Mouse (Mus musculus) midbrain, postnatal 0 days (tissue): Measurements from ENCODE around the gene Tcn2. TPM values are rescaled to one million over a fixed set of nuclear protein-coding genes. Genes with fewer than 3 reads are reported as not detected.

ENCODE experiments used
- ATAC-seq: fragments of 200-750 bp; cut with Nextera tagmentation; 2 replicates; pipeline ENCODE4 v1.8.0; 2017; ENCODE audit warnings: moderate number of reproducible peaks, mild to moderate bottlenecking, moderate TSS enrichment, moderate library complexity; ENCODE audit not compliant: low FRiP score
- DNase-seq: peaks from one replicate; pipeline ENCODE4 v3.0.0-alpha.2; 2015; ENCODE audit warnings: low spot score
- H3K27ac ChIP-seq: fragments of 300-500 bp; sonication (generic); 2 replicates; pipeline ENCODE4 v1.5.1; 2014; ENCODE audit warnings: low read depth, mild to moderate bottlenecking, low read length, mixed read lengths
- H3K27me3 ChIP-seq: fragments of 300-500 bp; sonication (generic); 2 replicates; pipeline ENCODE4 v1.6.1; 2014; ENCODE audit warnings: low read length, control low read depth, mixed read lengths; ENCODE audit not compliant: insufficient read depth
- H3K36me3 ChIP-seq: fragments of 300-500 bp; sonication (generic); 2 replicates; pipeline ENCODE4 v1.6.1; 2014; ENCODE audit warnings: low read length, control low read depth, mixed read lengths; ENCODE audit not compliant: insufficient read depth
- H3K4me1 ChIP-seq: fragments of 300-500 bp; sonication (generic); 2 replicates; pipeline ENCODE4 v1.6.1; 2014; ENCODE audit warnings: mild to moderate bottlenecking, control low read depth, antibody characterized with exemption, low read length, mixed read lengths; ENCODE audit not compliant: insufficient read depth
- H3K4me2 ChIP-seq: fragments of 300-500 bp; sonication (generic); 2 replicates; pipeline ENCODE4 v1.6.1; 2014; ENCODE audit warnings: low read depth, mild to moderate bottlenecking, low read length, mixed read lengths; ENCODE audit not compliant: poor library complexity, severe bottlenecking
- H3K4me3 ChIP-seq: fragments of 300-500 bp; sonication (generic); 2 replicates; pipeline ENCODE4 v1.5.1; 2014; ENCODE audit warnings: low read depth, mild to moderate bottlenecking, low read length, moderate library complexity
- H3K9ac ChIP-seq: fragments of 300-500 bp; sonication (generic); replicated peaks from 2 replicates; pipeline ENCODE4 v1.6.1; 2014; ENCODE audit warnings: mild to moderate bottlenecking, low read length, moderate library complexity, mixed read lengths; ENCODE audit not compliant: poor library complexity, severe bottlenecking
- H3K9me3 ChIP-seq: fragments of 300-500 bp; sonication (generic); 2 replicates; pipeline ENCODE4 v1.6.1; 2016; ENCODE audit warnings: low read length, control low read depth
- CTCF ChIP-seq: IDR thresholded peaks from 2 replicates; pipeline ENCODE4 v1.5.1; 2016; ENCODE audit warnings: antibody characterized with exemption, mild to moderate bottlenecking
- WGBS: fragments of 180-500 bp; shearing (Covaris S2); extraction: QIAGEN DNeasy Blood & Tissue Kit; methylation state at CpG from one replicate; pipeline ENCODE4 v1.1.7; 2014; 5-methylcytosine and 5-hydroxymethylcytosine counted together
- polyA plus RNA-seq: library from polyadenylated mRNA; unstranded; fragments of >200 nt; fragmentation: Nextera tagmentation; extraction: Ambion mirVana; gene quantifications from 2 replicates; pipeline ENCODE4 v1.2.1, GENCODE M21; 2015
- total RNA-seq: library from RNA; depleted of rRNA; stranded (reverse); fragments of >200 nt; gene quantifications from 2 replicates; pipeline ENCODE4 v1.2.3, GENCODE M21; 2014

The Tcn2 gene
- total and polyA plus RNA-seq, 2 experiments from 2014 or later: 20.9 to 22.0 TPM

- Histone ChIP-seq H3K4me2 (peak overlapping the region; percentile 95), H3K4me3 (peak overlapping the region; percentile 56), H3K27me3 (no peaks in the 10 kb centered on the region), H3K27ac (no peak overlapping the region), H3K9ac (peak overlapping the region; percentile 30; the same call in 1 of the 2 replicates), H3K36me3 (peaks cover 15% of the 10 kb centered on the region; the same call in 1 of the 2 replicates), H3K9me3 (no peaks in the 10 kb centered on the region), H3K4me1 (peaks cover 32% of the 10 kb centered on the region)
- TF ChIP-seq CTCF: peak; percentile 31
- WGBS: 60% methylated on average over 5 of the region's 5 CpGs
- DNase-seq: no peak
- no peak for ATAC-seq
Measured at GRCm38 (mm10) chr11:3910513-3911310, 21.2 kb downstream of the Tcn2 start.

- Histone ChIP-seq H3K27ac (no peak overlapping the region), H3K4me1 (peaks cover 32% of the 10 kb centered on the region), H3K9ac (no peak overlapping the region), H3K9me3 (no peaks in the 10 kb centered on the region), H3K4me3 (no peak overlapping the region), H3K36me3 (peaks cover 20% of the 10 kb centered on the region; the same call in 1 of the 2 replicates), H3K4me2 (0 out of 2 replicates have a peak overlapping the region, but pooled peaks have one; percentile 12), H3K27me3 (no peaks in the 10 kb centered on the region)
- TF ChIP-seq CTCF: no peak
- 87% methylated on average over 4 of the region's 4 CpGs for WGBS
- ATAC-seq (no peak), DNase-seq (no peak)
Measured at GRCm38 (mm10) chr11:3909236-3909635, 22.7 kb downstream of the Tcn2 start.

GRCm38 (mm10) chr11:3905446-3905845 lies 26.5 kb downstream of the Tcn2 start:
- H3K4me2 ChIP-seq: no peak overlapping the region
- H3K9me3 ChIP-seq: no peaks in the 10 kb centered on the region
- no peak for ATAC-seq
- 86% methylated on average over 1 of the region's 1 CpGs for WGBS
- H3K4me3 ChIP-seq: no peak overlapping the region
- H3K27ac ChIP-seq: no peak overlapping the region
- peaks cover 16% of the 10 kb centered on the region for H3K4me1 ChIP-seq
- TF ChIP-seq CTCF: no peak
- H3K36me3 ChIP-seq: peaks cover 20% of the 10 kb centered on the region; the same call in 1 of the 2 replicates
- DNase-seq: no peak
- no peaks in the 10 kb centered on the region for H3K27me3 ChIP-seq
- H3K9ac ChIP-seq: no peak overlapping the region

GRCm38 (mm10) chr11:3904673-3905072 lies 27.3 kb downstream of the Tcn2 start:
- TF ChIP-seq CTCF: no peak
- 86% methylated on average over 6 of the region's 6 CpGs for WGBS
- no peak overlapping the region for H3K4me2 ChIP-seq
- no peak overlapping the region for H3K4me3 ChIP-seq
- peaks cover 8% of the 10 kb centered on the region for H3K4me1 ChIP-seq
- no peaks in the 10 kb centered on the region for H3K9me3 ChIP-seq
- DNase-seq: no peak
- no peak overlapping the region for H3K27ac ChIP-seq
- H3K27me3 ChIP-seq: no peaks in the 10 kb centered on the region
- H3K9ac ChIP-seq: no peak overlapping the region
- no peak for ATAC-seq
- peaks cover 20% of the 10 kb centered on the region; the same call in 1 of the 2 replicates for H3K36me3 ChIP-seq

- Histone ChIP-seq H3K4me3 (no peak overlapping the region), H3K9me3 (no peaks in the 10 kb centered on the region), H3K4me2 (no peak overlapping the region), H3K27ac (no peak overlapping the region), H3K27me3 (no peaks in the 10 kb centered on the region), H3K36me3 (peaks cover 28% of the 10 kb centered on the region; the same call in 1 of the 2 replicates), H3K9ac (no peak overlapping the region), H3K4me1 (no peaks in the 10 kb centered on the region)
- ATAC-seq (no peak), DNase-seq (peak; percentile 79)
- TF ChIP-seq CTCF: no peak
- 70% methylated on average over 5 of the region's 5 CpGs for WGBS
Measured at GRCm38 (mm10) chr11:3903046-3903445, 28.9 kb downstream of the Tcn2 start.

- ATAC-seq (no peak), DNase-seq (no peak)
- peaks cover 27% of the 10 kb centered on the region; the same call in 1 of the 2 replicates for H3K36me3 ChIP-seq
- no peak overlapping the region for H3K4me2 ChIP-seq
- no peaks in the 10 kb centered on the region for H3K27me3 ChIP-seq
- no peak overlapping the region for H3K9ac ChIP-seq
- no peak overlapping the region for H3K4me3 ChIP-seq
- 90% methylated on average over 3 of the region's 3 CpGs for WGBS
- no peaks in the 10 kb centered on the region for H3K4me1 ChIP-seq
- no peaks in the 10 kb centered on the region for H3K9me3 ChIP-seq
- TF ChIP-seq CTCF: no peak
- no peak overlapping the region for H3K27ac ChIP-seq
Measured at GRCm38 (mm10) chr11:3902516-3902915, 29.4 kb downstream of the Tcn2 start.
